Mouse (Mus musculus): ENCODE data around the gene Trim38.

DNA sequence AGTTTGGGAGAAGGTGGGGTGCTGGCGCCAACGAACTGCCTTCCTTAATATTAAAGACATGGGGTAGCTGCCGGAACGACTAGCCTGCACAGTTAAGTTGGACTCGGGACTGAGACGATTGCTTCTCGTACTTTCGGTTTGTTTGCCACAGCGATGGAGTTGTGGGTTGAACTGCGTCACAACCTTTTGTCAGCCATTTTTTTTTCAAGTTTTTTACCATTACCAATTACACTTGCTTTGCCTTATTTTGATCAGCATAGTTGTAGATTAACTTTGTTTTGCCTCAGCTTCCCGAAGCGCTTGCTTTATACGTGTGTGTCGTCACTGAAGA lies 29.8 kb upstream of the Trim38 start:
- TF ChIP-seq EP300 (IDR thresholded peaks at IDR 0.05; ENCODE audit: low read depth), result peak; percentile 11; the same call in 1 of the 2 replicates
- TF ChIP-seq CTCF (IDR thresholded peaks at IDR 0.05; ENCODE audit: low read depth), result no peak

Measured in liver, embryonic 14.5 days (tissue).